Mouse (Mus musculus) thymus, adult 2 months (tissue): ENCODE data around the gene Tas2r134.

Source experiments
- CTCF ChIP-seq: fragments of 200-500 bp; IDR thresholded peaks from 2 replicates; pipeline ENCODE4 v1.5.1; 2012; ENCODE audit warnings: mild to moderate bottlenecking, control low read depth, low read length, moderate library complexity, borderline replicate concordance; ENCODE audit not compliant: control insufficient read depth, poor library complexity, insufficient read depth; ENCODE audit errors: extremely low read depth
- POLR2A ChIP-seq: fragments of 200-500 bp; IDR thresholded peaks from 2 replicates; pipeline ENCODE4 v1.6.1; 2012; ENCODE audit warnings: mild to moderate bottlenecking, low read length, control low read depth, moderate library complexity; ENCODE audit not compliant: control insufficient read depth, poor library complexity, insufficient read depth; ENCODE audit errors: extremely low read depth

GRCm38 (mm10) chr2:51610897-51611296 is 16.4 kb upstream of the Tas2r134 start:
- TF ChIP-seq POLR2A, result no peak
- TF ChIP-seq CTCF, result no peak
